Mouse (Mus musculus) midbrain, embryonic 13.5 days (tissue): ENCODE results near the gene Ercc6l. TPM values are rescaled to one million over a fixed set of nuclear protein-coding genes. Genes with fewer than 3 reads are reported as not detected.

Experiments used
- ATAC-seq: fragments of 200-750 bp; cut with Nextera tagmentation; 2 replicates; pipeline ENCODE4 v1.8.0; 2017; ENCODE audit warnings: mild to moderate bottlenecking, moderate TSS enrichment, moderate library complexity
- H3K27ac ChIP-seq: fragments of 300-500 bp; sonication (generic); 2 replicates; pipeline ENCODE4 v1.5.1; 2015; ENCODE audit warnings: inconsistent platforms, mild to moderate bottlenecking, moderate library complexity
- H3K27me3 ChIP-seq: fragments of 300-500 bp; sonication (generic); 2 replicates; pipeline ENCODE4 v1.6.1; 2015; ENCODE audit warnings: mild to moderate bottlenecking, inconsistent platforms
- H3K36me3 ChIP-seq: fragments of 300-500 bp; sonication (generic); 2 replicates; pipeline ENCODE4 v1.6.1; 2015; ENCODE audit warnings: mild to moderate bottlenecking, inconsistent platforms
- H3K4me1 ChIP-seq: fragments of 300-500 bp; sonication (generic); replicated peaks from 2 replicates; pipeline ENCODE4 v1.6.1; 2015; ENCODE audit warnings: inconsistent platforms
- H3K4me2 ChIP-seq: fragments of 300-500 bp; sonication (generic); replicated peaks from 2 replicates; pipeline ENCODE4 v1.6.1; 2015; ENCODE audit warnings: moderate library complexity, mild to moderate bottlenecking, inconsistent platforms
- H3K4me3 ChIP-seq: fragments of 300-500 bp; sonication (generic); replicated peaks from 2 replicates; pipeline ENCODE4 v1.5.1; 2015; ENCODE audit warnings: mild to moderate bottlenecking, inconsistent platforms
- H3K9ac ChIP-seq: fragments of 300-500 bp; sonication (generic); replicated peaks from 2 replicates; pipeline ENCODE4 v1.6.1; 2015; ENCODE audit warnings: mild to moderate bottlenecking, inconsistent platforms
- H3K9me3 ChIP-seq: fragments of 300-500 bp; sonication (generic); 2 replicates; pipeline ENCODE4 v1.6.1; 2016; ENCODE audit warnings: mild to moderate bottlenecking, inconsistent platforms
- WGBS: fragments of 180-500 bp; shearing (Covaris S2); methylation state at CpG from one replicate; pipeline ENCODE4 v1.1.7; 2015; 5-methylcytosine and 5-hydroxymethylcytosine counted together
- polyA plus RNA-seq: library from polyadenylated mRNA; unstranded; fragments of >200 nt; fragmentation: Nextera tagmentation; extraction: Ambion mirVana; gene quantifications from 2 replicates; pipeline ENCODE4 v1.2.1, GENCODE M21; 2015

Gene Ercc6l
- polyA plus RNA-seq, 1 experiment from 2014 or later = 4.1 TPM

DNA sequence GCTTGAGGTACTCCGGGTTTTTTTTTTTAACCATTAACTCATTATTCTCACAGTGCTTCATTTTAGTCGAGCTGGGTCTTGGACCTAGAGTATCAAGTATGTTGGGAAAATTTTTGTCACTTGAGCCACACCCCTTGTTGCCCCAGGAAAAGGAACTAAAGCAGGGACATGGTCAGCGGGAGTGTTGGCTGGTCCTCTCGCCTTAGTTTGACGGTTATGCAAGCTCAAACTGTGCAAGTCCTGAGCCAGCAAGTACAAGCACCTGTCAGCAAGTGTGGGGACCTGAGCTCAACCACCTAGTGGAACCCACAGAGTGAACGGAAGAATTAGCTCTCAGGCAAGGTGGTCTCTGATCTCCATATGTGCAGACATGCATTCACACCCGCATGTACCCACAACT, 55.0 kb downstream of the Ercc6l start:
- H3K4me1 ChIP-seq = no peaks in the 10 kb centered on the region
- H3K36me3 ChIP-seq = no peaks in the 10 kb centered on the region
- WGBS = 64% methylated on average over 7 of the region's 7 CpGs
- no peak overlapping the region for H3K27ac ChIP-seq
- no peak overlapping the region for H3K4me3 ChIP-seq
- no peak overlapping the region for H3K4me2 ChIP-seq
- H3K9ac ChIP-seq = no peak overlapping the region
- H3K9me3 ChIP-seq = no peaks in the 10 kb centered on the region
- H3K27me3 ChIP-seq = peaks cover 11% of the 10 kb centered on the region; the same call in 1 of the 2 replicates
- no peak for ATAC-seq

DNA sequence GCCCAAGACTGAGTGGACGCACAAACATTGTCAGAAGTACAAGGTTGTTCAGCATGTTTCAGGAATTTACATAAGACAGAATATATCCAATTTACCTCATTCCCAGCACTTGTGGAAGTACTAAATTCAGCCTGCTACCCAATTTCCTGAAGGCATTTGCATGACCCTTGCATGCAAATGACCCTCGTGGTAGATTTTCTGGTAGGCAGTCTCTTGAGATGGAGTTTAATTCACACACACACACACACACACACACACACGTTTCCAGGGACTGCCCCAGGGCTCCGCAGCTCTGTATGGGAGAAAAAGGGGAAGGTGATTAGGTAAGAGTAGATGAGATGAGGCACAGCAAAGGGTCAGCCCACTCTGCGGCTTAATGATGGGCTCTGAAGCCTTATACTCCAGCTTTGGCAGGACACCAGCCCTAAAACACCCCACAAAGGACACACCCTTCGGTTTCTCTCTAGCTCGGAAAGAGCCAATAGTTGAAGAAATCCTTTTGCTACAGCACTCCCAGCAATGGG, 62.4 kb downstream of the Ercc6l start:
- no peak overlapping the region for H3K27ac ChIP-seq
- H3K4me2 ChIP-seq = no peak overlapping the region
- H3K9ac ChIP-seq = no peak overlapping the region
- 71% methylated on average over 7 of the region's 7 CpGs for WGBS
- H3K27me3 ChIP-seq = peaks cover 22% of the 10 kb centered on the region
- ATAC-seq = no peak
- H3K9me3 ChIP-seq = no peaks in the 10 kb centered on the region
- H3K4me1 ChIP-seq = no peaks in the 10 kb centered on the region
- no peaks in the 10 kb centered on the region for H3K36me3 ChIP-seq
- H3K4me3 ChIP-seq = no peak overlapping the region

Other genes with a start within 250 kb of the Ercc6l start
- gene Rtl5, start 85.8 kb downstream of the Ercc6l start, polyA plus RNA-seq = 8.0 and 10.9 TPM in 2 replicates
- gene Pin4, start 37.6 kb downstream of the Ercc6l start, polyA plus RNA-seq = 83.7 and 93.5 TPM in 2 replicates
- gene Rps4x, start 32.3 kb upstream of the Ercc6l start, polyA plus RNA-seq = 453 and 455 TPM in 2 replicates
- 8.5 and 11.0 TPM in 2 replicates for gene Cited1, start 95.1 kb upstream of the Ercc6l start, polyA plus RNA-seq